Mouse (Mus musculus) embryonic facial prominence, embryonic 10.5 days (tissue): Measurements from ENCODE around the gene Gm49369. TPM values are rescaled to one million over a fixed set of nuclear protein-coding genes. Genes with fewer than 3 reads are reported as not detected.
A peak's percentile ranks its signal among the peaks of the same experiment; 100 is the strongest.

Experiments
- DNase-seq: peaks from one replicate; pipeline ENCODE4 v3.0.0-alpha.2; 2017; ENCODE audit warnings: low spot score
- H3K27ac ChIP-seq: fragments of 300-500 bp; sonication (generic); replicated peaks from 2 replicates; pipeline ENCODE4 v1.5.1; 2016; ENCODE audit warnings: mild to moderate bottlenecking
- H3K27me3 ChIP-seq: fragments of 300-500 bp; sonication (generic); replicated peaks from 2 replicates; pipeline ENCODE4 v1.6.1; 2016; ENCODE audit warnings: low read depth, mild to moderate bottlenecking; ENCODE audit not compliant: poor library complexity, severe bottlenecking
- H3K36me3 ChIP-seq: fragments of 300-500 bp; sonication (generic); replicated peaks from 2 replicates; pipeline ENCODE4 v1.6.1; 2016; ENCODE audit warnings: mild to moderate bottlenecking, moderate library complexity
- H3K4me1 ChIP-seq: fragments of 300-500 bp; sonication (generic); 2 replicates; pipeline ENCODE4 v1.6.1; 2016
- H3K4me3 ChIP-seq: fragments of 300-500 bp; sonication (generic); 2 replicates; pipeline ENCODE4 v1.5.1; 2016; ENCODE audit warnings: mild to moderate bottlenecking, moderate library complexity
- H3K9me3 ChIP-seq: fragments of 300-500 bp; sonication (generic); 2 replicates; pipeline ENCODE4 v1.6.1; 2016; ENCODE audit warnings: mild to moderate bottlenecking
- WGBS: fragments of 180-500 bp; shearing (Covaris S2); methylation state at CpG from one replicate; pipeline ENCODE4 v1.1.7; 2016; 5-methylcytosine and 5-hydroxymethylcytosine counted together
- polyA plus RNA-seq: library from polyadenylated mRNA; unstranded; fragments of >200 nt; fragmentation: Nextera tagmentation; extraction: Ambion mirVana; gene quantifications from 2 replicates; pipeline ENCODE4 v1.2.1, GENCODE M21; 2016

The Gm49369 gene
- not detected in 2 replicates for polyA plus RNA-seq

- Histone ChIP-seq H3K4me1 (peaks cover 18% of the 10 kb centered on the region), H3K27me3 (no peaks in the 10 kb centered on the region), H3K27ac (no peak within 1 kb of the TSS), H3K9me3 (no peaks in the 10 kb centered on the region), H3K4me3 (no peak within 1 kb of the TSS), H3K36me3 (peaks cover 84% of the 10 kb centered on the region)
- no peak for DNase-seq
- 95% methylated on average over 5 of the region's 5 CpGs for whole genome bisulfite sequencing
These were observed at the start of gene Gm49369 for GRCm38 (mm10) chr7:142382567-142382966. Gene Gm49369 (minus strand): TSS chr7:142382667.

DNA sequence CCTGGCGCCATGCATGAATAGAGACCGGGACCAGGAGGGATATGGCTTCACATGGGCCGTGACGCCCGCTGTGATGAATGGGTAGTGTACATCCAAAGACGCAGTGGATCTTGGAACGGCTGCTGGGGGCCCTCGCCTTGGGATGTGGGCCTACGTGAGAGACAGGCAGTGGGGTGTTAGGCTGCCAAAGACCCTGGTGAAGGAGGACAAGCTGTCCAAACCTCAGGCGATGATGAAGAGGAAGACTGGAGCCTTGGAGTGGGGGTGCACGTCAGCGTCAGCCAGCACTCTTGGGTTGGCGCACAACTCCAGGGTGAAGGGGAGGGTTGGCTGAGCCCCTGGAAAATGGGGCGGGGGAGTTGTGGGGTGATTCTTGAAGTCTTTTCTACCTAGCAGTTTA is 48.6 kb upstream of the Gm49369 start:
- Histone ChIP-seq H3K36me3 (no peaks in the 10 kb centered on the region), H3K4me3 (no peak overlapping the region), H3K27ac (peak overlapping the region; percentile 5; the same call in 1 of the 2 replicates), H3K27me3 (no peaks in the 10 kb centered on the region; the same call in 1 of the 2 replicates), H3K9me3 (no peaks in the 10 kb centered on the region), H3K4me1 (peaks cover 38% of the 10 kb centered on the region)
- WGBS = 95% methylated on average over 14 of the region's 14 CpGs
- no peak for DNase-seq

DNA sequence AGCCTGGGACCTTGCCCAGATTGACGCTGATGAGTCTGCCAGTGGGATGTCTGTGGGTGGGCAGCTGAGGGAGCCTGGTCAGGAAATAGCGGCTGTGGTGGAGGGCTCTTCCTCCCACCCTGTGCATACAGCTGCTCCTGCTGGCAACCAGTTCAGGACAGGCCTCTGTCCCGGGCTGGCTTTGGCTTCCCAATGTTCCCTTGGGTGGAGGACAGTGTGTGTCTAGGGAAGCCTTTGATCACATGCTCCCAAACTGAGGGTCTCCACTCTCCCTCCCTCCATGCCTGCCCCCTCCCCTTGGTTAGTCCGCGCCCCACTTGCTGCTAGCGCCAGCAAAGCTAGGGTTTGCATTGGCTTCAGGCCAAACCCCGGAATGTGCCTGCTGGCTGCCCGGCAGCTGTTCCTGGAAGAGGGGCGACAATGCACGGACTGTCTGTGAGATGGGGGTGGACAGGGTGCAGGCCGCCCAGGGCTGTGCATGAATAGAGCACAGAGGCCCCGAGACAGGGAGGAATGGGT is 47.8 kb upstream of the Gm49369 start:
- 78% methylated on average over 12 of the region's 12 CpGs for WGBS
- no peak overlapping the region for H3K4me3 ChIP-seq
- DNase-seq = no peak
- H3K9me3 ChIP-seq = no peaks in the 10 kb centered on the region
- H3K4me1 ChIP-seq = peaks cover 39% of the 10 kb centered on the region
- H3K27me3 ChIP-seq = no peaks in the 10 kb centered on the region; the same call in 1 of the 2 replicates
- H3K27ac ChIP-seq = peak overlapping the region; percentile 36
- no peaks in the 10 kb centered on the region for H3K36me3 ChIP-seq

GRCm38 (mm10) chr7:142428213-142428612 is 45.7 kb upstream of the Gm49369 start:
- DNase-seq = peak; percentile 88
- Histone ChIP-seq H3K36me3 (no peaks in the 10 kb centered on the region), H3K4me3 (no peak overlapping the region), H3K27me3 (no peaks in the 10 kb centered on the region; the same call in 1 of the 2 replicates), H3K4me1 (peaks cover 26% of the 10 kb centered on the region), H3K27ac (peak overlapping the region; percentile 59), H3K9me3 (no peaks in the 10 kb centered on the region)
- WGBS = 3% methylated on average over 7 of the region's 7 CpGs

GRCm38 (mm10) chr7:142425641-142426213 is 43.3 kb upstream of the Gm49369 start:
- no peak overlapping the region for H3K4me3 ChIP-seq
- no peak for DNase-seq
- H3K4me1 ChIP-seq = peaks cover 26% of the 10 kb centered on the region
- H3K27ac ChIP-seq = no peak overlapping the region; the same call in 1 of the 2 replicates
- H3K9me3 ChIP-seq = no peaks in the 10 kb centered on the region
- H3K36me3 ChIP-seq = no peaks in the 10 kb centered on the region
- 62% methylated on average over 11 of the region's 11 CpGs for WGBS
- no peaks in the 10 kb centered on the region; the same call in 1 of the 2 replicates for H3K27me3 ChIP-seq

GRCm38 (mm10) chr7:142421826-142422225 is 39.4 kb upstream of the Gm49369 start:
- Histone ChIP-seq H3K4me1 (peaks cover 6% of the 10 kb centered on the region; the same call in 1 of the 2 replicates), H3K9me3 (no peaks in the 10 kb centered on the region), H3K27me3 (no peaks in the 10 kb centered on the region), H3K36me3 (no peaks in the 10 kb centered on the region), H3K4me3 (no peak overlapping the region), H3K27ac (no peak overlapping the region)
- no peak for DNase-seq
- WGBS = 76% methylated on average over 2 of the region's 2 CpGs

DNA sequence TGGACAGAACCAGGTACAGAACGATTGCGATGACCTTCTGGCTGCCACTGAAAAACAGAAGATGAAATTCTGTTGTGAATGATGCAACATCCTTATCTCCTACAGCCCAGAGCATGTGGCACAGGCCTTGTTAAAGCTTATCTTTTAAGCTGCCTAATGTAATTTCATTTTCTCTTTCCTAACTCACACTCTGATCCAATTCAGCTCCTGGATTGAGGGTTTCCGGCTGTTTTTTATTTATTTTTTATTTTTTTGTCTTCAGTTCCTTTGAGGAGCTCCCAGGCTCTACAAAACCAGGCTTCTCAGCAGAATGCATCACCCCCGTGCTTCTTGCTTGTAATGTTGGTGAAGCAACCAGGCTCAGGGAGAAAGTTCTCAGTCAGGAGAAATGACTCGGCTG is 37.4 kb upstream of the Gm49369 start:
- no peak overlapping the region for H3K4me3 ChIP-seq
- H3K27me3 ChIP-seq = no peaks in the 10 kb centered on the region
- no peaks in the 10 kb centered on the region for H3K9me3 ChIP-seq
- no peaks in the 10 kb centered on the region for H3K4me1 ChIP-seq
- 90% methylated on average over 5 of the region's 5 CpGs for WGBS
- no peak for DNase-seq
- no peaks in the 10 kb centered on the region for H3K36me3 ChIP-seq
- H3K27ac ChIP-seq = no peak overlapping the region

DNA sequence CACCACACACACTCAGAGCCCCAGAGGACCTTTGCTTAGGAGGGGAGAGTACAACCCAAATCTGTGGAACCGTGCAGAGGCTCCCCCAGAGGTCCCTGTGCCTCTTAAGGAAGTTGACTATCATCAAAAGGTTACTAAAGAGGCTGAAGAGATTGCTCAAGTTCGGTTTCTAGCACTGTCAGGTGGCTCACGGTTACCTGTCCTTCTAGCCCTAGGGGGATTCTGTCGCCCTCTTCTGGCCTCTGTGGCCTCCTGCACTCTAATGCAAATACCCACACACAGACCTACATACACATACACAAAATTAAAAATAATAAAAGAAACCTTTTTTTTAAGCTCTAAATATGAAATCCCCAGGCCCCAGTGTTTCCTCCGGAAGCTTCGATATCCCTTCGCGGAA is 36.2 kb upstream of the Gm49369 start:
- no peaks in the 10 kb centered on the region for H3K36me3 ChIP-seq
- H3K9me3 ChIP-seq = no peaks in the 10 kb centered on the region
- H3K27ac ChIP-seq = no peak overlapping the region
- no peak for DNase-seq
- no peak overlapping the region for H3K4me3 ChIP-seq
- WGBS = 87% methylated on average over 8 of the region's 8 CpGs
- H3K4me1 ChIP-seq = no peaks in the 10 kb centered on the region
- H3K27me3 ChIP-seq = no peaks in the 10 kb centered on the region

DNA sequence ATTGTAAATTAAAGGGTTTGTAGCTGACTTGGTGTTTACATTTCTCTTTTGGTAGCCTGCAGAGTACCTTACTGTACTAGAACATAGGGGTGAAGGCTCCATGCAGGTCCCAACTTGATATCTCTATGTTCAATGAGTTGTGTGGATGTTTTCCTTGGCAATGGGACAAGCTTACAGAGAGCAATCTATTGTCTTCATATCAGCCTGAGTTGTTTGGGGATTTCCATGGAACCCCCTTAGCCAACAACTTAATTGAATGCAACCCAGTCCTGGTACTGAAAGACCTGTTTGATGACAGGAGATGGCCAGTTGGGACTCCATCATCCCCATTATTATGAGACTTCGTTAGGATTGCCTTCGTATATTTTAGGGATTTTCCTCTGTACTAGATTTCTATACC is 35.6 kb upstream of the Gm49369 start:
- Histone ChIP-seq H3K9me3 (no peaks in the 10 kb centered on the region), H3K27ac (no peak overlapping the region), H3K4me1 (no peaks in the 10 kb centered on the region), H3K36me3 (no peaks in the 10 kb centered on the region), H3K27me3 (no peaks in the 10 kb centered on the region), H3K4me3 (no peak overlapping the region)
- WGBS = 94% methylated on average over 2 of the region's 2 CpGs
- no peak for DNase-seq

DNA sequence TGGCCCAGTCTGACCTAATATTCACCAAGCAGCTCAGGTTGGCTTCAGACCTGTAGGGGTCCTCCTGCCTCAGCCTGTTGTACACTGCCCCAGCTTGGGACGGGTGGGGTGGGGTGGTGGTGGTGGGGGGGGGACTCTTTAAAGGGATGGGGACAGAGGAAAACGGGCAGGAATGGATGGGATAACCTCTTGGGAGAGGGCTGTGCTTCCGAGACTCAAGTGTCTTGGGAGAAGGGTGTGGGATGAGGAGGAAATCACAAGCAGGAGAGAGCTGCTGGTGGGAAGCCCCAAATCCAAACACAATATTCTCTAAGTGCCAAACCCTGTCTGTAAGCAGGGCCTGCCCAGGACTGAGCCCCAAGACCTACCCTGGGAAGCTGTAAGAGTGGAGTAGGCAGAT is 33.8 kb upstream of the Gm49369 start:
- no peak overlapping the region for H3K27ac ChIP-seq
- no peaks in the 10 kb centered on the region for H3K27me3 ChIP-seq
- 70% methylated on average over 3 of the region's 3 CpGs for WGBS
- DNase-seq = no peak
- no peaks in the 10 kb centered on the region for H3K9me3 ChIP-seq
- no peak overlapping the region for H3K4me3 ChIP-seq
- H3K36me3 ChIP-seq = no peaks in the 10 kb centered on the region
- H3K4me1 ChIP-seq = no peaks in the 10 kb centered on the region

DNA sequence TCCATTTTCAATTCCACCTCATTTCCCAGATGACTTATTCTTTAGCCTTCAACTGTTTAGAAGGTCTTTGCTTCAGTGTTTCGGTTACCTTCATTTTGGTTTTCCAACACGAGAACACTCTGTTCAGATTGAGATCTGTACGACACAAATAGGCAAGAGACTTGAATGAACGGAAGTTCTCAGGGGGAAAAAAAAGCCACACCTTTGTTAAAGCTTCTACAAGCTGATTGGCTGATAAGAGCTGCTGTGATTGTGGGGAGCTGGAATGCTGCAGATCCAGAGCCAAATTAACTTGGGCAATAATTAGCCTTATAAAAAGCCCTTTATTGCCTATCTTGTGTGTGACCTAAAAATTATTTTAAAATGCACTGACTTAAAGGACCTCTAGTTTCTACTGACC is 32.8 kb upstream of the Gm49369 start:
- Histone ChIP-seq H3K4me1 (no peaks in the 10 kb centered on the region), H3K27me3 (no peaks in the 10 kb centered on the region), H3K27ac (no peak overlapping the region), H3K36me3 (no peaks in the 10 kb centered on the region), H3K4me3 (no peak overlapping the region), H3K9me3 (no peaks in the 10 kb centered on the region)
- WGBS = 61% methylated on average over 4 of the region's 4 CpGs
- DNase-seq = no peak

DNA sequence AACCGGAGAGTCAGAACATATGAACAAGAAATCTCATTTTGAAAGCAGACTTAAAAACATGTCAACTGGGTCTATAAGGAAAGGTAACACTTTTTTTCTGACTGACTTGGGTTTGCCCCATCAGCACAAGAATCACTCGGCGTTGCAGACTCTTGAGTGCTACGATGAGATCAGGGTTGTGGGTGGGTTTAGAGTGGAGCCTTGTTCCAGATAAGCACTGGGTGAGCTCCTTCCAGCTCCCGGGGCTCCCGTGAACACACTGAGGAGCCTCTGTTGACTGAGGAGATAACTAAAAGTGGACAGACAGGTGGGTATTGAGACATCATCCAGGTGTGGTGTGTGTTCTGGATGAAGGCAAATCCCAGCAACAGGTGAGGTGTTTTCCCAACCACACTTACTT is 30.8 kb upstream of the Gm49369 start:
- Histone ChIP-seq H3K27me3 (no peaks in the 10 kb centered on the region), H3K4me1 (no peaks in the 10 kb centered on the region), H3K4me3 (no peak overlapping the region), H3K27ac (no peak overlapping the region), H3K36me3 (no peaks in the 10 kb centered on the region), H3K9me3 (no peaks in the 10 kb centered on the region)
- DNase-seq = no peak
- 93% methylated on average over 6 of the region's 6 CpGs for WGBS

GRCm38 (mm10) chr7:142409603-142410002 is 27.1 kb upstream of the Gm49369 start:
- Histone ChIP-seq H3K4me1 (no peaks in the 10 kb centered on the region), H3K27me3 (no peaks in the 10 kb centered on the region), H3K36me3 (no peaks in the 10 kb centered on the region), H3K4me3 (no peak overlapping the region), H3K9me3 (no peaks in the 10 kb centered on the region), H3K27ac (no peak overlapping the region)
- DNase-seq = no peak
- 83% methylated on average over 3 of the region's 3 CpGs for WGBS
